Mouse (Mus musculus) midbrain, embryonic 16.5 days (tissue): Measurements from ENCODE around the gene Vil1. TPM values are rescaled to one million over a fixed set of nuclear protein-coding genes. Genes with fewer than 3 reads are reported as not detected.
"Not testable (repeated sequence)": the region's sequence is repeated elsewhere in the genome, so short reads cannot be mapped to it uniquely, and the experiment has no call there.

Experiments
- ATAC-seq: fragments of 200-750 bp; cut with Nextera tagmentation; 2 replicates; pipeline ENCODE4 v1.8.0; 2017; ENCODE audit warnings: moderate TSS enrichment
- H3K27ac ChIP-seq: fragments of 300-500 bp; sonication (generic); 2 replicates; pipeline ENCODE4 v1.5.1; 2014; ENCODE audit warnings: mild to moderate bottlenecking, low read length, mixed read lengths
- H3K27me3 ChIP-seq: fragments of 300-500 bp; sonication (generic); 2 replicates; pipeline ENCODE4 v1.6.1; 2014; ENCODE audit warnings: low read depth, low read length, mixed read lengths; ENCODE audit not compliant: control insufficient read depth, insufficient read depth
- H3K36me3 ChIP-seq: fragments of 300-500 bp; sonication (generic); 2 replicates; pipeline ENCODE4 v1.6.1; 2014; ENCODE audit warnings: mild to moderate bottlenecking, low read length, moderate library complexity, mixed read lengths; ENCODE audit not compliant: control insufficient read depth, insufficient read depth
- H3K4me1 ChIP-seq: fragments of 300-500 bp; sonication (generic); 2 replicates; pipeline ENCODE4 v1.6.1; 2014; ENCODE audit warnings: mild to moderate bottlenecking, low read length, mixed read lengths; ENCODE audit not compliant: control insufficient read depth, insufficient read depth
- H3K4me2 ChIP-seq: fragments of 300-500 bp; sonication (generic); 2 replicates; pipeline ENCODE4 v1.6.1; 2014; ENCODE audit warnings: mild to moderate bottlenecking, low read length, mixed read lengths
- H3K4me3 ChIP-seq: fragments of 300-500 bp; sonication (generic); 2 replicates; pipeline ENCODE4 v1.5.1; 2014; ENCODE audit warnings: low read depth, mild to moderate bottlenecking, low read length, moderate library complexity, mixed read lengths
- H3K9ac ChIP-seq: fragments of 300-500 bp; sonication (generic); 2 replicates; pipeline ENCODE4 v1.6.1; 2014; ENCODE audit warnings: low read depth, low read length, mixed read lengths
- H3K9me3 ChIP-seq: fragments of 300-500 bp; sonication (generic); replicated peaks from 2 replicates; pipeline ENCODE4 v1.6.1; 2014; ENCODE audit warnings: mild to moderate bottlenecking, low read length, mixed read lengths; ENCODE audit not compliant: control insufficient read depth, poor library complexity, severe bottlenecking
- WGBS: fragments of 180-500 bp; shearing (Covaris S2); extraction: QIAGEN DNeasy Blood & Tissue Kit; methylation state at CpG from one replicate; pipeline ENCODE4 v1.1.7; 2014; 5-methylcytosine and 5-hydroxymethylcytosine counted together
- polyA plus RNA-seq: library from polyadenylated mRNA; unstranded; fragments of >200 nt; fragmentation: Nextera tagmentation; extraction: Ambion mirVana; gene quantifications from 2 replicates; pipeline ENCODE4 v1.2.1, GENCODE M21; 2015

Vil1 gene
- polyA plus RNA-seq, 1 experiment from 2014 or later, result 0.35 TPM

DNA sequence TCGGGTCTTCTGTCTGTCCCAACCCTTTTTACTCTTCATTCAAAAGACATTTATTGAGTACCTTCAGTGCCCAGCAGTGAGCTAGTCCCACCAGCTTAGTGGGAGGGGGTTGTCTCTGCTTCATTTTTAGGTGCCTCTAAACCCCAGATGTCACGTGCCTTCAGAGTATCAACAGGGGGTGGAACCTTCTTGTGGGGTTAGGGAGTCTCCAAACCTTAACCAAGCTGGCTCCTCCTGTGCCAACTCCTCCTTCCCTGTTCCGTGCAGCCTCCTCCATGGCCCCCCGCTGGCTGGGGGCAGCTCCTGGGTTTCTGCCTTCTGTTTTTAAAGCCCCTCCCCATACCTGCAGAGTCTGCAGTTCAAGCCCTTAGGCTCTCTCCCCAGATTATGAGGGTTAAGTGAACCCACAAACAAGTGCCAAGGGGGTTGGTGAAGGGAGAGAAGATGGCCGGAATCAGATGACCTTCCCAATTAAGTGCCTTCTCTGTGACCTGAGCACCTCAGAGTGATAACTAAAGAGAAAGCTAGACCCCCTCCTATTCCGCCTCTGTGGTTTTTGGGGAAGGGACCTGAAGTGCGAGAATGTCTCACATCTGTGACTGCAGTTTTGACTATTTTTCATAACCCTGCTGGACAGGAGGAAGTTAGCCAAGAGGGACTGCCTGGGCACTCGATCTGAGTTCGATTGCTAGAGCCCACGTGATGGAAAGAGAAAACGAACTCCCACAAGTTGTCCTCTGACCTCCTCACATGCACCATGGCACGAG is 12.5 kb upstream of the Vil1 start:
- Histone ChIP-seq H3K4me2 (peak overlapping the region; percentile 74), H3K4me1 (peaks cover 15% of the 10 kb centered on the region), H3K4me3 (peak overlapping the region; percentile 56)
- ATAC-seq, H3K27ac ChIP-seq, H3K9me3 ChIP-seq, H3K36me3 ChIP-seq, H3K27me3 ChIP-seq, H3K9ac ChIP-seq: not testable (repeated sequence)
- 6% methylated on average over 11 of the region's 12 CpGs for WGBS

DNA sequence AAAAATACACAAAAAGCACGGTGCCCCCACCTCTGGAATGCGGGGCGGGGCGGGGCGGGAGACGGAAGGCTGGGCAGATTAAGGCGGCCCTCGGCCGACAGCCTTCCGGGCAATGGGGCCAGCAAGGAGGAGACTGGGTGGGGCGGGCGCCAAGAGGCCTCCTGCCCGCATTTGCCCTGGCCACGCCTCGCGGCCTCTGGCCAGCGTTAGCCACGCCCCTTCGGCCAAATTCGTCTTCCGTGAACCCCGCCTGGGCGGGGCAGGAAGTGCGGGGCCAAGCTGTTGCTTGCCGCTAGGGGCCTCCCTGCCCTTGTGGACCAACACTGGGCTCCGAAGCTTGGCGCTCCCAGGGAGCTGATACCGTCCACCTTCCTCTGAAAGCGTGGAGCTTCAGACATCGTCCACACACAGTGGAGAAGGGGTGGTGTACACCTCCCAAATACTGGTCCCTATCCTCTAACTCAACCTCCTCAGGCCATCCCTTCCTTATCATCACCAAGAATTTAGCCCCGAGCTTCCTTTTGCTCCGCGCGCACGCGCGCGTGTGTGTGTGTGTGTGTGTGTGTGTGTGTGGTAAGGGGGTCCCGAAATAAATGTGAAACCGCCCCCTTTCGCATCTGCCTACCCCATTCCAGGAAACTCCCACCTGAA is 11.8 kb upstream of the Vil1 start:
- no peaks in the 10 kb centered on the region for H3K9me3 ChIP-seq
- no peaks in the 10 kb centered on the region for H3K36me3 ChIP-seq
- peak; percentile 84 for ATAC-seq
- H3K4me1 ChIP-seq, result peaks cover 11% of the 10 kb centered on the region
- H3K4me2 ChIP-seq, result peak overlapping the region; percentile 74
- no peaks in the 10 kb centered on the region for H3K27me3 ChIP-seq
- under 1% methylated on average over 36 of the region's 41 CpGs for WGBS
- peak overlapping the region; percentile 60 for H3K9ac ChIP-seq
- peak overlapping the region; percentile 56 for H3K4me3 ChIP-seq
- peak overlapping the region; percentile 64; the same call in 1 of the 2 replicates for H3K27ac ChIP-seq

DNA sequence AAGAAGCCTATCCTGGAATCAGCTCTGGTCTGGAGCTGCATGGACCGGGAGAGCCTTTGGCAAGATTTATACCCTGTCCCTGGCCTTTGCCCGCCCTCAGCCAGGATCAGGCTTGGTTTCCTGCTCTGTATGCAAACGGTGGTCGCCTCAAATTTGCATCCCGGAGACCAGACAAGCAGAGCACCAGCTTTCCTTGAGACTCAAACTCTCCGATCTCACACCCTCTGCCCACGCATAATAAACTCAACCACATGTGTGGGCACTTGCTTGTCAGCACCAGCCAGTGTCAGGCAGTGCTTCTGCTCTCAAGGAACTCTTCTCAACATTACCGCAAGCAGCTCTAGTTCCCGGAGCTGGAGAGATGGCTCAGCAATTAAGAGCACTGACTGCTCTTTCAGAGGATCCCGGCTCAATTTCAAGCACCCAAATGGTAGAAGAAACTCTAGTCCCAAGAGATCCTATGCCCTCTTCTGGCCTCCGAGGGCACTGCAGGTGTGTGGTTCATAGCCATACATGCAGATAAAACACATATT is 11.2 kb upstream of the Vil1 start:
- H3K4me1 ChIP-seq, result peaks cover 7% of the 10 kb centered on the region; the same call in 1 of the 2 replicates
- peak overlapping the region; percentile 56 for H3K4me3 ChIP-seq
- H3K4me2 ChIP-seq, result peak overlapping the region; percentile 74
- ATAC-seq, result peak; percentile 64
- peak overlapping the region; percentile 60 for H3K9ac ChIP-seq
- no peaks in the 10 kb centered on the region for H3K36me3 ChIP-seq
- WGBS, result 5% methylated on average over 11 of the region's 11 CpGs
- no peaks in the 10 kb centered on the region for H3K27me3 ChIP-seq
- peak overlapping the region; percentile 64; the same call in 1 of the 2 replicates for H3K27ac ChIP-seq
- no peaks in the 10 kb centered on the region for H3K9me3 ChIP-seq

DNA sequence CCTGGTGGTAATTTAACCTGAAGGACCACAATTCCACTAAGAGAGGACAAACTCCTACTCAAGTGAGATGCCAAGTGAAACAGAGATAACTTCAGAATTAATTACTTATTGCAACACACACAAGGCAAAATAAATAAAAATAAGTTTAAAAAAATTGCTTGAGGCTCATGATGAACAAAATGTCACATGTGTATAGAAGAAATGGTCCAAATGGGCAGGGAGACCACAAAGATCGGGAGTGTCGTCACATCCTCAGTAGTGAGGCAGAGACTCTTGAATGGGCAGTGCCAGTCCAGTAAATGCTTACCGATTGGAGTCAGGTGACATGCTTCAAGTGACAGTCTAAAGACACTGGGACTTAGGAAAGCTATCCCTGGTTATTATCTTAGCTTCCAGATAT is 8.6 kb upstream of the Vil1 start:
- Histone ChIP-seq H3K36me3 (no peaks in the 10 kb centered on the region), H3K9ac (no peak overlapping the region), H3K4me3 (no peak overlapping the region), H3K27ac (no peak overlapping the region), H3K27me3 (no peaks in the 10 kb centered on the region), H3K4me1 (peaks cover 7% of the 10 kb centered on the region; the same call in 1 of the 2 replicates), H3K4me2 (no peak overlapping the region), H3K9me3 (no peaks in the 10 kb centered on the region)
- 84% methylated on average over 3 of the region's 3 CpGs for WGBS
- no peak for ATAC-seq

DNA sequence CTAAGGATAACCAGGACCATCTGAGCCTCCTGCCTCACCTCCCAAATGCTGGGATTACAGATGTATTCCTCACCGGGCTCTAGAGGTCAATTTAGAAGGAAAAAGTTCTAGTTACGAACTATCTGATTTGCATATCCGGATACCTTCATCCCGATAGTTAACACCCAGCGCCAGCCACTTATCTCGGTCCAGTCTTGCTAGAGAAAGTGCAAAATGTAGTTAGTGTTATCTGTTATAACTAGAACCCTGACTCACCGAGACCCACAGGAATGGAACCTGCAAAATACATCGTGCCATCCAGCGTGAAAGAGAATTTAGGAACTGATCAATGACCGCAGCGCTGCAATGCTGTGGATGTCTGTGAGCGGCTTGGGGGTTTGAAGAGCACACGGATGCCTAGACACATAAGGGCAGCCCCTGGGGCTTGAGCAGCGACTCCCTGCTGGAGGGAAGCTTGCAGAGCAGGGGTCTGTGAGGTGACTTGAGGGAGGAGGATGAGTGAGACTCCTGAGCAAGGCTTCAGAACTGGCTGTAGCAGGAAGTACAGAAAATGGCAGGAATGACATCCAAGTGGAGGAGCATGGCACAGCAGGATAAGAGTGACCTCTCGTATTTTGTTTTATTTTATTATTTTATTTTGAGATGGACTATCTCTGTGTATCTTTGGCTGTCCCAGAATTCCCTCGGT is 8.0 kb upstream of the Vil1 start:
- no peak for ATAC-seq
- no peaks in the 10 kb centered on the region for H3K27me3 ChIP-seq
- H3K27ac ChIP-seq, result no peak overlapping the region
- H3K4me2 ChIP-seq, result no peak overlapping the region
- no peak overlapping the region for H3K9ac ChIP-seq
- H3K4me1 ChIP-seq, result peaks cover 7% of the 10 kb centered on the region; the same call in 1 of the 2 replicates
- 55% methylated on average over 16 of the region's 16 CpGs for WGBS
- H3K36me3 ChIP-seq, result no peaks in the 10 kb centered on the region
- no peak overlapping the region for H3K4me3 ChIP-seq
- no peaks in the 10 kb centered on the region for H3K9me3 ChIP-seq

DNA sequence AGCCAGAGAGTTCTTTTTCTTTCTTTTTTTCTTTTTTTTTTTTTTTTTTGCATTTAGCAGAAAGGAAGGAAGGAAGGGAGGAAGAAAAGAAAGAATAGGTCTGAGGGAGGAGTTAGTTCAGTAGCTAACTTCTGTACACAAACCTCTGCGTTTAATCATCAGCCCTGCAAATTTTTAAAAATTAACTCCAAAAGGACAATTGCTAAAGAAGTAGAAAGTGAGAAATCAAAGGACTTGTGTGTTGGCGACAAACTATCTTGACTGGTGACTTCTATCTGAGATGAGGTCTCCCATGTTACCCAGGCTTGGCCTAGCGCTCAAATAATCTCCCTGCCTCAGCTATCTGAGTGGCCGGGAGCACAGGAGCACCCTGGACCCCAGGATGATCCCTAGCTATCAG is 5.0 kb upstream of the Vil1 start:
- H3K36me3 ChIP-seq, result no peaks in the 10 kb centered on the region
- no peak overlapping the region for H3K27ac ChIP-seq
- 94% methylated on average over 4 of the region's 4 CpGs for WGBS
- ATAC-seq, result no peak
- no peak overlapping the region for H3K4me2 ChIP-seq
- no peaks in the 10 kb centered on the region for H3K27me3 ChIP-seq
- H3K9me3 ChIP-seq, result no peaks in the 10 kb centered on the region
- H3K4me3 ChIP-seq, result no peak overlapping the region
- no peaks in the 10 kb centered on the region for H3K4me1 ChIP-seq
- H3K9ac ChIP-seq, result no peak overlapping the region

DNA sequence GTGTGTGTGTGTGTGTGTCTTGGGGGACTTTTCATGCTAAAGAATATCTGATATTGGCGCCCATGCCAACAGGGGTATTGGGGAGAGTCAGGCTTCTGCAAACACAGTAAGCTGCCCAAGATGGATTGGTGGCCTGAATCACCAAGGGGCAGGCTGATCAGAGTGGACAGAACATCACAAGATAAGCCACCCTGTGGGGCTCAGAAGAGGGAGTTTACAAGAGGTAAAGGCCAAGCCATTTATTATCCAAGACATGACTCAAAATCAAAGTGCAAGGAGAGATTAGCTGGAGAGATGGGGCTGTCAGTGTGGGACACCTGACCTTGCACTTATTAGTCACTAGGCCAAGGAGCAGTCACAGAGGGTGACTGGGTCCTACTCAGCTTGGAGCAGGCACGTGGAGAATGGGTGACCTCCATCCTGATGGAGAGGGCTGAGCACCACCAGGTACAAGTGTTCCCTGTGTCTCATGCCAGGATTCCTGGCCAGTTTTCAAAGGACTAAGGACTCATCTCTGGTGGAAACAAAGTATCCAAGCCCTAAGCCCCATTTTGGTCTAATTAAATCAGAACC is 2.7 kb downstream of the Vil1 start:
- H3K4me3 ChIP-seq, result no peak overlapping the region
- no peaks in the 10 kb centered on the region for H3K9me3 ChIP-seq
- H3K36me3 ChIP-seq, result no peaks in the 10 kb centered on the region
- H3K27me3 ChIP-seq, result no peaks in the 10 kb centered on the region
- H3K4me1 ChIP-seq, result no peaks in the 10 kb centered on the region
- no peak overlapping the region for H3K27ac ChIP-seq
- no peak overlapping the region for H3K9ac ChIP-seq
- H3K4me2 ChIP-seq, result no peak overlapping the region
- 60% methylated on average over 2 of the region's 2 CpGs for WGBS
- no peak for ATAC-seq

DNA sequence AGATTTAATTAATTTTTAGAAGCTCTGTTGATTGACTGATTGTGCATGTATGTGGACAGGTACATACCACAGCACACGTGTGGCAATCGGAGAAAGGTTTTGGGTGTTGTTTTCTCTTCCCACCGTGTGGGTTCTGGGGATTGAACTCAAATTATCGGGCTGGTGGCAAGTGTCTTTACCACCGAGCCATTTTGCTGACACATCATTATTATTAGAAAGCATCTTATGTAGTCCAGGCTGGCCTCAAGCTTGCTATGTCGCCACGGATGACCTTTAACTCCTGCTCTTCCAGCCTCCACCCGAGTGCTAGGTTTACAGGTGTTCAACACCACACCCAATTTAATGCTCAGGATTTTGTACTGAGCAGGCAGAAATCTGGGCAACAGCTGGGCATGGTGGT is 3.5 kb downstream of the Vil1 start:
- H3K27me3 ChIP-seq, result no peaks in the 10 kb centered on the region
- H3K9ac ChIP-seq, result no peak overlapping the region
- H3K4me2 ChIP-seq, result no peak overlapping the region

More for the DNA sequence above, 3.5 kb downstream of the Vil1 start:
- H3K4me1 ChIP-seq, result no peaks in the 10 kb centered on the region
- H3K9me3 ChIP-seq, result no peaks in the 10 kb centered on the region
- WGBS, result 86% methylated on average over 8 of the region's 8 CpGs
- H3K4me3 ChIP-seq, result no peak overlapping the region
- no peak for ATAC-seq
- no peaks in the 10 kb centered on the region for H3K36me3 ChIP-seq
- no peak overlapping the region for H3K27ac ChIP-seq
